ENCODE assay signal across 10 mouse cellular contexts in the genomic region with DNA sequence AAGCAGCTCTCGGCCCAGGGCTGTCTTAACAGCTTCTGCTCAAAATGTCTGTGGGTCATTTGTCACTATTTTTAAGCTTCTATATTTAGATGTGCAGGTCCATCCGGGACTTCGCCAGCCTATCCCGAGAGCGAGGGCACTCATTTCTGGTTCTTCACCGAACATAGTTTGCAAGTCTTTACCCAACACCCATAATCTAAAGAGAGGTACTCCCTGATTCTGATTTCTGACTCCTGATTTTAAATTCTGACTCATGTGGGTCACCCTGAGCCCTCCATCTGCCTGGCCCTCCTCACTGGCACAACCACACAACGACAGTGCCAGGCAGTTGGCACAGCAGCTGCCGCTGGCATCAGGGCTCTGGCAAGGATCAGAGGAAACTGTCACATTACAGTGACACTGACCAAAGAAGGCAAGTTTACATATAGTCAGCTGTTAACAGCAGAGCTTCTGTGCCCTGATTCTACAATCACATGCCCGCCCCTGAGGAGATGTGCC.
DNase-seq lines count a peak whose midpoint lies in the region; ATAC-seq and TF ChIP-seq lines count a peak whose summit lies in the region.
"Had no signal": no experiment of that assay in that cellular context is flagged by ENCODE, and none has a peak within 500 bp of the region (broad histone marks: within the 10 kb centered on the region; RNA-seq: fewer than 3 reads in every experiment).

No protein-coding gene starts in this region.

- no peak for TF ChIP-seq EP300 in liver, postnatal 0 days (IDR thresholded peaks at IDR 0.05; ENCODE audit: low read depth)

- peaks cover 27% of the 10 kb centered on the region for H3K4me1 ChIP-seq in brown adipose tissue, adult 24 weeks (ENCODE audit: control insufficient read depth, insufficient read depth, insufficient read length, low read length)
- peaks cover 4% of the 10 kb centered on the region for H3K4me1 ChIP-seq in liver, postnatal 0 days (ENCODE audit: insufficient read depth)

- no peak overlapping the region for H3K9ac ChIP-seq in liver, postnatal 0 days (replicated peaks)
- H3K9ac ChIP-seq: embryonic facial prominence, embryonic 12.5 days; limb, embryonic 13.5 days had no signal

- peak; percentile 76 for DNase-seq in layer of hippocampus, adult 11-12 months (ENCODE audit: low spot score)
- no peak for DNase-seq in layer of hippocampus, adult 9-10 months (ENCODE audit: low spot score)
- peak; percentile 78 for DNase-seq in gastrocnemius, postnatal 14 days
- DNase-seq in layer of hippocampus, adult 8-10 months (ENCODE audit: low spot score in 2 of 2), result peak; percentile 66 to 71
- peak; percentile 28 to 64 for DNase-seq in right cerebral cortex, postnatal 36 days (ENCODE audit: low spot score in 2 of 2)
- no peak for DNase-seq in ovary, postnatal 14 days (ENCODE audit: low spot score)
- DNase-seq in liver, postnatal 0 days, result no peak

- H3K4me3 ChIP-seq in brown adipose tissue, adult 24 weeks (ENCODE audit: insufficient read depth, low read depth, low read length), result no peak overlapping the region
- no peak overlapping the region for H3K4me3 ChIP-seq in liver, postnatal 0 days (ENCODE audit: low read depth, low read length)
- H3K4me3 ChIP-seq: embryonic facial prominence, embryonic 12.5 days; limb, embryonic 13.5 days had no signal

- ATAC-seq in liver, postnatal 0 days, result no peak

- no peak for TF ChIP-seq CTCF in liver, postnatal 0 days (IDR thresholded peaks at IDR 0.05; ENCODE audit: low read depth)

- peaks cover 69% of the 10 kb centered on the region for H3K36me3 ChIP-seq in liver, postnatal 0 days (replicated peaks; ENCODE audit: insufficient read depth, low read length)
- H3K36me3 ChIP-seq: embryonic facial prominence, embryonic 12.5 days; limb, embryonic 13.5 days had no signal

- intact Hi-C loops in gastrocnemius, postnatal 14 days (cut with DNase I; ENCODE audit: low total_unique reads), result no loop called here

- no peak overlapping the region for H3K4me2 ChIP-seq in liver, postnatal 0 days (ENCODE audit: low read depth, low read length)
- H3K4me2 ChIP-seq: embryonic facial prominence, embryonic 12.5 days; limb, embryonic 13.5 days had no signal

- no peaks in the 10 kb centered on the region for H3K27me3 ChIP-seq in liver, postnatal 0 days (ENCODE audit: insufficient read depth, low read length)
- H3K27me3 ChIP-seq: embryonic facial prominence, embryonic 12.5 days; limb, embryonic 13.5 days had no signal

- WGBS in liver, postnatal 0 days (ENCODE audit: insufficient replicate concordance), result 90% methylated on average over 9 of the region's 9 CpGs

- no peaks in the 10 kb centered on the region for H3K9me3 ChIP-seq in liver, postnatal 0 days (ENCODE audit: low read length)
- H3K9me3 ChIP-seq: embryonic facial prominence, embryonic 12.5 days; limb, embryonic 13.5 days had no signal

- H3K27ac ChIP-seq in brown adipose tissue, adult 24 weeks (replicated peaks; ENCODE audit: low read depth, low read length), result peak overlapping the region; percentile 58
- no peak overlapping the region for H3K27ac ChIP-seq in liver, postnatal 0 days (ENCODE audit: low read depth)
- H3K27ac ChIP-seq: embryonic facial prominence, embryonic 12.5 days; limb, embryonic 13.5 days had no signal

Comparison
In these comparisons a context has a peak if more than half of its experiments do, and no peak if none do; other contexts are left out.
1. DNase-seq: peak in layer of hippocampus, adult 11-12 months (single experiment), gastrocnemius, postnatal 14 days (single experiment), layer of hippocampus, adult 8-10 months (2 of 2) and right cerebral cortex, postnatal 36 days (2 of 2); none in layer of hippocampus, adult 9-10 months (single experiment), ovary, postnatal 14 days (single experiment) and liver, postnatal 0 days (single experiment).